Mouse (Mus musculus): ENCODE measurements around the gene Rab35.

Rab35 gene

DNA sequence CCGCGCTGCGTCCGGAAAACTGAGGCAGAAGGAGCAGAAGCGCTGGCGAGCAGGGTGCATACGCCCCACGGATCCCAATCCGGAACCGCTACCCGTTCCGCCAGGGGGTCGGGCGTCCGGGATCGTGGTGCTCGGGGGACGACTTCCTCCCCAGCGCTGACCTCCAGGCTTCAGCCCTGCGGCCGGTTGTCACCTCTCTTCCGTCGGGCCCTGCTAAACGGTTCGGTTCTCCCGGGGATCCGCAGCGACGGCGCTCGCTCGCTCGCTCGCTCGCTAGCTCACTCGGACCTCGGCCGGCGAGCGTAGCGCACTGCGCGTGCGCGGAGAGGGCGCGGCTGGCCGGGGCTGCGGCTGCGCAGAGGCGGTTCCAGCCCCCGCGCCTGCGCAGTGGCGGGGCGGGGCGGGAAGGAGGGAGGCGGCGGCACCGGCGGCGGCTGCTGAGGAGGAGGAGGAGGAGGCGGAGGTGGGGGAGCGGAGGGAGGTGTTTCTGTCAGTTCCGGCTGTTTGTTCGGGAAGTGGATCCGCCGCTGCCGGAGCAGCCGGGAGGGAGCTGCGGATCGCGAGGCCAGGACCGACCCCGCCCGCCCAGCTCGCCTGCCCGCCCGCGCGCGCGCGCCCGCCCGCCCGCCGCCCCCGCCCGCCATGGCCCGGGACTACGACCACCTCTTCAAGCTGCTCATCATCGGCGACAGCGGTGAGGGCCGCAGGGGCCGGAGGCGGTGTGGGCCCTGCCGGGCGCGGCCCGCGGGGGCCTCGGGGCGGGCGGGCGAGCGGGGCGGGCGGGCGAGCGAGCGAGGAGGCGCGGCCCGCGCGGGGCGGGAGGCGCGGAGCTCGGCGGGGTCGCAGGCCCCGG lies at the start of gene Rab35:
Gene Rab35, plus strand, starts transcription at position 404 of the 853 bp plus-strand sequence.
- peak; percentile 96 for DNase-seq (ENCODE audit: low read depth)

GRCm38 (mm10) chr5:115585616-115586015 lies 46.1 kb upstream of the Rab35 start:
- DNase-seq (ENCODE audit: low read depth), result no peak

DNA sequence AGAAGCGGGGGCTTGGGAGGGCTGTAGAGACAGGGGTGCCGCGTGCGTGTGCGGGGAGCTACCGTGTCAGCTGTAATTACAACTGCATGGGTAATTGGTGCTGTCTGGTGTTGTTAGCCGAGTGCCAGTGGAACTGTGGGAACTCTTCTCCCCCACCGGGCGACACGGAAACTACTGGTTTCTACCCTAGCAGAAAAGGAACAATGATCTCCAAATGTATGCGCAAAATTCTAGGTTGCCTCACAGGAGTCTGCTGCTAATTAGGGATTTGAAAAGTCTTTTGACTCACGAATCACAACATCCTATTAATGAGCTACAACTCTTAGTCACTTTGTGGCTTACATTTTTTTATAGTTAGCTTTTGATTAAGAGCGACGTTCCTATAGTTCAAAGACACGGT lies 45.5 kb upstream of the Rab35 start:
- no peak for DNase-seq (ENCODE audit: low read depth)

DNA sequence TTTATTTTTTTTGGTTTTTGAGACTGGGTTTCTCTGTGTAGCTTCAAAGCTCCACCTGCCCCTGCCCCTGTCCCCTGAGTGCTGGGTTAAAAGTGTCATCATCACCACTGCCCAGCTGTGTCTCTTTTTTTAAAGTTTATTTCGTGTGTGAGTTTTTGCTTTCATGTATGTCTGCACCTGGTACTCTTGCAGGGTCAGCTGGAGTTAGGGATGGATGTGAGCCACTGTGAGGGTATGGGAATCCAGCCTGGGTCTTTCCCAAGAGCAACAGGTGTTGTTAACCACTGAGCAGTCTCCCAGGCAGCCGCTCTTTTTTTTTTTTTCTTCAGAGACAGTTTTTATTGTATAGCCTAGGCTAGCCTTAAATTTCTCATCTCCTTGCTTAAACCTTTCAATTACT lies 44.9 kb upstream of the Rab35 start:
- DNase-seq (ENCODE audit: low read depth), result no peak

- DNase-seq (ENCODE audit: low read depth), result no peak
Measured at GRCm38 (mm10) chr5:115591028-115591427, 40.7 kb upstream of the Rab35 start.

DNA sequence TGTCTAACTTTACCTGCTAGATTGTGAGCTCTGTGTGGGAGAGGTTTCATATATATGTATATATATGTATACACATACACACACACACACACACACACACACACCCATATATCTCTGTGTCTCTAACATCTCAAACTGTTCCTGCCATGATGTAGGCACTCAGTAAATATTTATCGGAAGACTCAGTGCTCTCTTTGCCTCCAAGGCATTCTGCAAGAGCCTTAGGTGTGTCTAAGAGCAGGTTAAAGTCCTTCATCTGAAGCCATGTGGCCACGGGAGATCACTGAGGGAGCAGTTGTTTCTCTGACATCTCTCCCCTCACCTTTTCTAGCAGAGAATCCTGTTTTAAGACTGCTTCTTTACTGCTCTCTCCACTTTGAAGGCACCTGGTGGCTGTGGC lies 40.2 kb upstream of the Rab35 start:
- DNase-seq (ENCODE audit: low read depth), result no peak

- no peak for DNase-seq (ENCODE audit: low read depth)
Measured at GRCm38 (mm10) chr5:115603561-115603960, 28.1 kb upstream of the Rab35 start.

DNA sequence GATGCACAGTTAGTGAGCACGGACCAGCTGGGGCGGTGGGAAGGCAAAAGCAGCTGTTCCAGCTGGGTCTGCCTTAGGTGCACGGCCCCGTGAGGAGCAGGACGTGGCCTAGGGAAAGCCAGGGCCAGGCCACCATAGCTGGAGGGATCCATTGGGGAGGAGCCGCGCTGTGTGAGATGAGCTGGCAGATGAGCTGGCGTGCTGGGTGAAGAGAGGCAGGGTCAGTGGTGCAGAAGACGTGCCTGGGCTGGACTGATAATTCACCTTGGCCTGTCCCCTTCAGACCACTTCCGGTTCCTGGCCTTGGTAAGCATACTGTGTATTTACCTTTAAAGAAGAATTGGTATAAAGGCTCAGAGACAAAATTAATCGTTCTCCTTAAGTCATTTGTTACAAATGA lies 20.1 kb upstream of the Rab35 start:
- DNase-seq (ENCODE audit: low read depth), result no peak

- no peak for DNase-seq (ENCODE audit: low read depth)
Measured at GRCm38 (mm10) chr5:115613332-115613731, 18.4 kb upstream of the Rab35 start.

DNA sequence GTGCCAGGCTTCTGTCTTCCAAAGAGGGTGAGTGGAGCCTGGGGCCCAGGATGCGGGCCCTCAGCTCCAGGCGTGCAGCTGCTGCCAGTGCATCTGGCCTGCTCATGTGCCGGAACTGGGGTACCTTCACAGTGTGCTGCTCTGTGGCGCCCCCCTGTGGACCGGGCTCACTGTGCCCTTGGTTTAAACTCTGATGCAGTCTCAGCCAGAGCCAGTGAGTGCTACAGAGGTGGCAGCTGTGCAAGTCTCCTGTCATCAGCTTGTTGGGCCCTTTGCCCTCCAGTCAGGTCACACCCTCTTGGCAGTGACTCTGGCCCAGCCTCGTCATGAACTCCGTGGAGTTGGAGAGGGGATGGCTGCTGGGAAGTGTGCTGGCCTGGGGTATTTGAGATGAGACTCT lies 16.8 kb upstream of the Rab35 start:
- DNase-seq (ENCODE audit: low read depth), result peak; percentile 62

DNA sequence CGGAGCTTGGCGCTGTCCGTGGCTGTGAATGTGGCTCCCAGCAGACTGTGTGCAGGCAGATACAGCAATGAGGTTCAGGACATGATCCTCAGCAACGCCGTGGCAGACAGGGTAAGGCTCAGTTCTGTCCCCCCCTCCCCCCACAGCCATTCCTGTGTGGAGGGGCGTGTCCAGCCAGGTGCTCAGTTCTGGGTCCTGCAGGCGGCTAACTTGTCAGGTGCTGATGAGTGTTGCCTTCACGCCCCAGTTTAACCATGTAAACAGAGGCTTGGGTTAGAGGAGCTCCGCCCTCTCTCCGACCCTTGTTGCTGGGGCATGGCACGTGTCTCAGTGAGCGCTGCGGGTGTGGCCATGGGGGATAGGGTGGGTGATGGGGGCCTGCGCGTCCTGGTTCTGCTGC lies 12.0 kb upstream of the Rab35 start:
- DNase-seq (ENCODE audit: low read depth), result no peak

- no peak for DNase-seq (ENCODE audit: low read depth)
Measured at GRCm38 (mm10) chr5:115622686-115623085, 9.0 kb upstream of the Rab35 start.

GRCm38 (mm10) chr5:115623694-115624440 lies 7.8 kb upstream of the Rab35 start:
- DNase-seq (ENCODE audit: low read depth), result no peak

DNA sequence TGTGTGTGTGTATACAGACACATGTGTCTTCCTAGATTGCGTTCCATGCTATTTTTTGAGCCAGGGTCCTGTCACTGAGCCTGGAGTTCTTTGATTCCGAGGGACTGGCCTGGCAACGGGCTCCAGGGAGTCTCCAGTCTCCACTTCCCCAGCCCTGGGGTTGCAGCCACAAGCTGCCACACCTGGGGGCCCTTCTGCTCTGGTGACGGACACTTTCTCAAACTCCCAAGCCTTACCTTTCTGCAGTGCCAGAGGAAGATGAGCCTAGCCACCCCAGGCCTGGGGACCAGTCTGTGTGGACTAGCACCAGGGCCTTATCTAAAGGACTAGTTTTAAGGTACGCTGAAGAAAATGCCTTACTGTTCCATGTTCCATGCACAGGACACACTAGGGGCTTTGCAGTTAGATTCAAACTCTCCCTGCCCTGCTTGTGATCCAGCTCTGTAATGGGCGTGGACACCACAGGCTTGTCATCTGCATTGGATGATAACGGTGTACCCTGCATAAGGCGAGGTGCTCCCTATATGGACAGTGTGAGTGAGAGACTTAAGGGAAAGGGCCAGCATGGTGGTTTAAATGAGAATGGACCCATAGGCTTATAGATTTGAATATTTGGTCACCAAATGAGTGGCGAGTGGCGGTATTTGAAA lies 5.3 kb upstream of the Rab35 start:
- no peak for DNase-seq (ENCODE audit: low read depth)

- no peak for DNase-seq (ENCODE audit: low read depth)
Measured at GRCm38 (mm10) chr5:115628083-115628482, 3.6 kb upstream of the Rab35 start.

DNA sequence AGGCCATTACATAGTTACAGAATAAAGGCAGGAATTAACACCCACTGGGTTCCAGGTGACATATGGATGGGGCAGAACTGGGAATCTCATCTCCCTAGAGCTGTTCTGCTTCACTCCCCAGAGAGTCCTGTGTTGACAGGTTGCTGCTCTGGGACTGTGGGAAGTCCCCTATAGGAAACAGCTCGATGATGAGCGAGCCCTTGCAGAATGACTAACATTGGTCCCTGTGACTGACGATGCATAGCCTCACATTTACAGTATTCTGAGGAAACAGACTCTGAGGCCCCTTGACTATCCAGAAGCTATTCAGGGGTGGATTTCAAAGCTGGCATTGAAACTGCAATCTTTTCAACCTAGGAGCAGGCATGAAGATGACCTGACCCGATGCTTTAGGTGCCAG lies 2.0 kb upstream of the Rab35 start:
- peak; percentile 34 for DNase-seq (ENCODE audit: low read depth)

GRCm38 (mm10) chr5:115630291-115630690 lies 1.4 kb upstream of the Rab35 start:
- no peak for DNase-seq (ENCODE audit: low read depth)

GRCm38 (mm10) chr5:115632358-115632714 lies 628 bp downstream of the Rab35 start:
- peak; percentile 54 for DNase-seq (ENCODE audit: low read depth)

- DNase-seq (ENCODE audit: low read depth), result peak; percentile 29
Measured at GRCm38 (mm10) chr5:115633060-115633459, 1.4 kb downstream of the Rab35 start.

- no peak for DNase-seq (ENCODE audit: low read depth)
Measured at GRCm38 (mm10) chr5:115634046-115634445, 2.3 kb downstream of the Rab35 start.

- peak; percentile 64 for DNase-seq (ENCODE audit: low read depth)
Measured at GRCm38 (mm10) chr5:115635536-115635935, 3.8 kb downstream of the Rab35 start.

- DNase-seq (ENCODE audit: low read depth), result peak; percentile 27
Measured at GRCm38 (mm10) chr5:115644192-115644591, 12.5 kb downstream of the Rab35 start.

DNA sequence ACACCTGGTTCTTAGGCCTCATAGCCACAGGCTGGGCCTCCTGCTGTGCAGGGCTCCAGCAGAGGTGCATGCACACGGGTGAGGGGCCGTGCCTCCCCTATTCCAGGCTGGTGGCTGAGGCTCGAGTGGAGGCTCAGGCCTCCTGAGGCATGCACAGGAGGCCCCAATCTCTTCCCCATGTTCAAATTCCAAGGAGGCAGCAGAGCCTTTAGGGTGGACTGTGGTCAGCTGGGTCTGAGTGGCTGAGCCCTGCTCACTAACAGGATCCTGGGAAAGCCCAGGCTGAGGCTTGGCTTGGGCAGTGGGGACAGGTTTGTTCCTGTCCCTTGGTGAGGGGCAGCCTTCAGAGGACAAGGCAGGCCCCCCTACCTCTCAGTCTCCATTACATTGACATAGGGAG lies 17.2 kb downstream of the Rab35 start:
- DNase-seq (ENCODE audit: low read depth), result no peak
